Mouse (Mus musculus) adrenal gland, postnatal 4 days (tissue): ENCODE data around the gene Cadm3. TPM values are rescaled to one million over a fixed set of nuclear protein-coding genes. Genes with fewer than 3 reads are reported as not detected.

Experiments used
- DNase-seq, 2 experiments: peaks; one replicate each; pipeline ENCODE4 v3.0.0; 2021 to 2022; ENCODE audit warnings: low spot score in 2 of 2, mixed read lengths in 2 of 2
- long read RNA-seq, 2 experiments: library from polyadenylated mRNA; stranded (forward); transcript quantifications; one replicate each; pipeline ENCODE4 v2.0.0; 2021
- total RNA-seq, 2 experiments: library from RNA; stranded (reverse); gene quantifications; 2 replicates each; pipeline ENCODE4 v1.2.3; 2021

Cadm3 gene
- total RNA-seq: 10 to 100 TPM; 15.6 to 17.7 TPM
- long read RNA-seq, experiment 1: 0 reads
- long read RNA-seq, experiment 2, full-length matches to known transcripts: 1 of 4 reads
- long read RNA-seq, experiment 2, partial matches to known transcripts: 0 of 4 reads
- long read RNA-seq, experiment 2, other reads (novel, unspliced or antisense): 3 of 4 reads

- DNase-seq: no peak
These were observed at the start of gene Cadm3 for GRCm38 (mm10) chr1:173367356-173368046. TSS of gene Cadm3 (minus strand) at chr1:173367695.

GRCm38 (mm10) chr1:173414631-173415030 is 47.1 kb upstream of the Cadm3 start:
- no peak for DNase-seq

- DNase-seq: no peak
These were observed 44.4 kb upstream of the Cadm3 start for GRCm38 (mm10) chr1:173411863-173412262.

- no peak for DNase-seq
These were observed 41.6 kb upstream of the Cadm3 start for GRCm38 (mm10) chr1:173409066-173409465.

- DNase-seq: no peak
These were observed 37.3 kb upstream of the Cadm3 start for GRCm38 (mm10) chr1:173404696-173405309.

- DNase-seq: peak in 1 of 2 experiments; percentile 35
These were observed 31.0 kb upstream of the Cadm3 start for GRCm38 (mm10) chr1:173398323-173398970.

GRCm38 (mm10) chr1:173391754-173392153 is 24.3 kb upstream of the Cadm3 start:
- no peak for DNase-seq

GRCm38 (mm10) chr1:173389901-173390401 is 22.5 kb upstream of the Cadm3 start:
- no peak for DNase-seq

GRCm38 (mm10) chr1:173389431-173389830 is 21.9 kb upstream of the Cadm3 start:
- DNase-seq: no peak

GRCm38 (mm10) chr1:173381436-173381835 is 13.9 kb upstream of the Cadm3 start:
- no peak for DNase-seq

- DNase-seq: peak in 1 of 2 experiments; percentile 20
These were observed 10.1 kb upstream of the Cadm3 start for GRCm38 (mm10) chr1:173377380-173378112.

- DNase-seq: no peak
These were observed 6.5 kb upstream of the Cadm3 start for GRCm38 (mm10) chr1:173374020-173374419.

GRCm38 (mm10) chr1:173371586-173371985 is 4.1 kb upstream of the Cadm3 start:
- no peak for DNase-seq

GRCm38 (mm10) chr1:173370456-173370855 is 3.0 kb upstream of the Cadm3 start:
- DNase-seq: no peak

GRCm38 (mm10) chr1:173369611-173370010 is 2.1 kb upstream of the Cadm3 start:
- DNase-seq: no peak

- no peak for DNase-seq
These were observed 667 bp downstream of the Cadm3 start for GRCm38 (mm10) chr1:173366701-173367355.

- no peak for DNase-seq
These were observed 1.5 kb downstream of the Cadm3 start for GRCm38 (mm10) chr1:173365970-173366409.

- no peak for DNase-seq
These were observed 3.2 kb downstream of the Cadm3 start for GRCm38 (mm10) chr1:173364125-173364800.

- DNase-seq: no peak
These were observed 4.1 kb downstream of the Cadm3 start for GRCm38 (mm10) chr1:173363436-173363835.

- DNase-seq: no peak
These were observed 5.8 kb downstream of the Cadm3 start for GRCm38 (mm10) chr1:173361651-173362050.
